Mouse (Mus musculus) intestine, embryonic 15.5 days (tissue): ENCODE measurements at regions not wholly inside any gene's neighbourhood (a gene's known extent, or its start where the extent isn't known, plus 50 kb on each side); places are given as distances from the start of the nearest gene placed in this dataset.

Experiments
- ATAC-seq: fragments of 200-750 bp; cut with Nextera tagmentation; 2 replicates; pipeline ENCODE4 v1.8.0; 2017; ENCODE audit warnings: moderate TSS enrichment, moderate library complexity
- H3K27ac ChIP-seq: fragments of 300-500 bp; sonication (generic); 2 replicates; pipeline ENCODE4 v1.5.1; 2015; ENCODE audit warnings: mild to moderate bottlenecking, inconsistent platforms
- H3K27me3 ChIP-seq: fragments of 300-500 bp; sonication (generic); replicated peaks from 2 replicates; pipeline ENCODE4 v1.6.1; 2015; ENCODE audit warnings: inconsistent platforms
- H3K36me3 ChIP-seq: fragments of 300-500 bp; sonication (generic); 2 replicates; pipeline ENCODE4 v1.6.1; 2015; ENCODE audit warnings: inconsistent platforms
- H3K4me1 ChIP-seq: fragments of 300-500 bp; sonication (generic); replicated peaks from 2 replicates; pipeline ENCODE4 v1.6.1; 2015; ENCODE audit warnings: inconsistent platforms
- H3K4me2 ChIP-seq: fragments of 300-500 bp; sonication (generic); replicated peaks from 2 replicates; pipeline ENCODE4 v1.6.1; 2015; ENCODE audit warnings: mild to moderate bottlenecking, inconsistent platforms
- H3K4me3 ChIP-seq: fragments of 300-500 bp; sonication (generic); replicated peaks from 2 replicates; pipeline ENCODE4 v1.5.1; 2015; ENCODE audit warnings: inconsistent platforms
- H3K9ac ChIP-seq: fragments of 300-500 bp; sonication (generic); 2 replicates; pipeline ENCODE4 v1.6.1; 2015; ENCODE audit warnings: inconsistent platforms
- H3K9me3 ChIP-seq: fragments of 300-500 bp; sonication (generic); 2 replicates; pipeline ENCODE4 v1.6.1; 2016; ENCODE audit warnings: inconsistent platforms
- WGBS: fragments of 180-500 bp; shearing (Covaris S2); methylation state at CpG from one replicate; pipeline ENCODE4 v1.1.7; 2015; 5-methylcytosine and 5-hydroxymethylcytosine counted together

DNA sequence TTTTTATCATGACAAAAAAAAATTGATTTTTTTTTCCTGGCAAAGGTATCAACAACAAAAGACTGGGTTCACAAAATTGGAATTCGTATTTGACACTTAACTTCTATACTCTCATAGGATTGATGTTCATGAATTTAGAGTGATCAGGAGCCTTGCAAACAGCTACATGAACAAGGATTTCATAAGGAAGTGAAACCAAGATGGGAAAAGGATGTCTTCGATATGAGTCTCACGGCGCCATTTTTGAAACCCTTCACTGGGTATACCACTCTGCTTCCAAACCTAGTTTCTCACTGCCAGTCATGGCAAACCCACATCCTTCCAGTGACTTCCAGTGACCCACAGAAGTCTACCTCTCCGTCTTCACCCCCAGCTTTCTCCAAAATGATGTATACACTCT, 157.8 kb upstream of the Tmc1 start:
- H3K4me3 ChIP-seq = no peak overlapping the region
- H3K27me3 ChIP-seq = no peaks in the 10 kb centered on the region
- ATAC-seq = no peak
- H3K4me1 ChIP-seq = peaks cover 5% of the 10 kb centered on the region
- no peak overlapping the region for H3K27ac ChIP-seq
- no peak overlapping the region for H3K9ac ChIP-seq
- WGBS = 92% methylated on average over 5 of the region's 5 CpGs
- H3K4me2 ChIP-seq = no peak overlapping the region
- H3K36me3 ChIP-seq = no peaks in the 10 kb centered on the region
- no peaks in the 10 kb centered on the region for H3K9me3 ChIP-seq

DNA sequence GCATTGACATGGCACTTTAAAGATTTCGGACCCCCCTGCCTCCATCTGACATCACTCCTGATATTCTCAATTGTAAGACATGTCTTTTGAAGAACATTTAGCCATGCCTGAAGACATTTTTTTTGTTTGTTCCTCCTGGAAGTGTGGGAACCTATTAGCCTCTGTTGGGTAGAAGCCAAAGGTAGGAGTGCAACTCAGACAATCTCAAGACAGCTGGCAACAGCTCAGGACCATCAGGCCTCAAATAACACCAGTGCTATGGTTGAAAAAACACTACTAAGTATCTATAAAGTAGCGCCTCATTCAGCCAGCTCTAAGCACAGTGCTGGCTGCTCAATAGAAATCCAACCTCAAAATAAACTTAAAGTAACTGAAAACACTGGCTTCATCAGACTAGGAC, 154.3 kb upstream of the Tmc1 start:
- no peaks in the 10 kb centered on the region for H3K36me3 ChIP-seq
- H3K9me3 ChIP-seq = no peaks in the 10 kb centered on the region
- H3K4me2 ChIP-seq = no peak overlapping the region
- H3K27me3 ChIP-seq = no peaks in the 10 kb centered on the region
- WGBS = 84% methylated on average over 2 of the region's 2 CpGs
- 0 out of 2 replicates have a peak overlapping the region, but pooled peaks have one; percentile 62 for H3K27ac ChIP-seq
- H3K4me3 ChIP-seq = no peak overlapping the region
- H3K4me1 ChIP-seq = peaks cover 15% of the 10 kb centered on the region
- no peak overlapping the region for H3K9ac ChIP-seq
- ATAC-seq = no peak

DNA sequence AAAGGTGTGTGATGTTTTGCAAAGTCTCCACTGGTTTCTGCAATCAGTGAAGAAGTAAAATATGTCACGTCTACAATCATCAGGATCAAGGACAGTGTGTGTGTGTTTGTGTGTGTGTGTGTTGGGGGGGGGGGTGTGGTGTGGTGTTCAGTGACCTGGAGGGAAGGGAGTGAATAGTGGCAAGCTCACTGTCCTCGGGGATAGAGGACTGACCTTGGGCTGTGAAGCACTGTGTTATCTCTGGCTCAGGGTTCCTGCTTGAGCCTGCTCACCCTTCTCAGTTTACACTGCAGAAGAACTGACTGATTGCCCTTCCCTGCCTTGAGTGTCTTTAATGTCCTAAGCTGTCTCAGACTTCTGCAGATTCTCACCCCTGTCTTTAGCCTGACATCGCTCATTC, 153.7 kb upstream of the Tmc1 start:
- Histone ChIP-seq H3K4me1 (peaks cover 15% of the 10 kb centered on the region), H3K9ac (no peak overlapping the region), H3K4me3 (no peak overlapping the region), H3K36me3 (no peaks in the 10 kb centered on the region), H3K9me3 (no peaks in the 10 kb centered on the region), H3K4me2 (peak overlapping the region; percentile 11; the same call in 1 of the 2 replicates), H3K27ac (peak overlapping the region; percentile 62), H3K27me3 (no peaks in the 10 kb centered on the region)
- peak; percentile 60 for ATAC-seq
- WGBS = 34% methylated on average over 3 of the region's 3 CpGs

DNA sequence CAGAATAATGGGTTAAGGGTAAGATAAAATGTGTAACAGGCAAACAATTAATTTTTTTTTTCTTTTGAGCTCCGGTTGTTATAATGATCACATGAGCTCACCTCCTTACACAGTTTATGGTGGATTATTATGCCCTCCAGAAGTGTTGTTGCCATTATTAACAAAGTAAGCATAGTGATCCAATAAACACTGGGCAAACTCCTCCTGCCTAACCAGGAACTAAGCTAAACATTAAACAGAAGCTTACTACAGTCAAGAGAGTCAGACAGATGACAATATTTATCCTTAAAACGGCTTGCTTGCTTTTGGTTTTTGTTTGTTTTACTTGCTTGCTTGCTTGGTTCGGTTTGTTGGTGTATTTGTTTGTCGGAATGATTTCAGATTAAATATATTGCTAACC, 153.3 kb upstream of the Tmc1 start:
- Histone ChIP-seq H3K27ac (peak overlapping the region; percentile 62), H3K9ac (no peak overlapping the region), H3K4me3 (no peak overlapping the region), H3K4me2 (peak overlapping the region; percentile 11; the same call in 1 of the 2 replicates), H3K36me3 (no peaks in the 10 kb centered on the region), H3K27me3 (no peaks in the 10 kb centered on the region), H3K9me3 (no peaks in the 10 kb centered on the region), H3K4me1 (peaks cover 15% of the 10 kb centered on the region)
- WGBS = 28% methylated on average over 4 of the region's 4 CpGs
- ATAC-seq = peak; percentile 66

DNA sequence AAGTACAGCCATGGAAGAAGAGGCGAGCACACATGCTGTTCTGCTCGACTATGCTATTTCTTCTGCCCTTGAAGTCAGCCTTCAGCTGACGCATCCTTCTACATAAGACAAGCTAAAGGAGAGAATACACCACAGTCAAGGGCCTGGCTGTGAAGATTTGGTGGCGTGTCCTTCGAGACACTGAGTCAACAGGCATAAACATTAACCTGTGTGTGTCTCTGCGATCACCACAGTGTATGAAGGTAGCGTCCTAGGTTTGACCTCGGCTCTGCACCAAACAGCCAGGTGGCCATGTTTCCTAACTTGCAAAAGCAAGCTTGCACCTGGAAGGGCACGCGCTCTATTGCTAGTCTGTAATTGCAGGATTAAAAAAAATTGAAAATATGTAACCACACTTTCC, 152.8 kb upstream of the Tmc1 start:
- Histone ChIP-seq H3K4me2 (peak overlapping the region; percentile 34; the same call in 1 of the 2 replicates), H3K27me3 (no peaks in the 10 kb centered on the region), H3K4me1 (peaks cover 15% of the 10 kb centered on the region), H3K36me3 (no peaks in the 10 kb centered on the region), H3K27ac (peak overlapping the region; percentile 72), H3K4me3 (no peak overlapping the region), H3K9me3 (no peaks in the 10 kb centered on the region), H3K9ac (no peak overlapping the region)
- peak; percentile 52 for ATAC-seq
- 54% methylated on average over 10 of the region's 10 CpGs for WGBS

DNA sequence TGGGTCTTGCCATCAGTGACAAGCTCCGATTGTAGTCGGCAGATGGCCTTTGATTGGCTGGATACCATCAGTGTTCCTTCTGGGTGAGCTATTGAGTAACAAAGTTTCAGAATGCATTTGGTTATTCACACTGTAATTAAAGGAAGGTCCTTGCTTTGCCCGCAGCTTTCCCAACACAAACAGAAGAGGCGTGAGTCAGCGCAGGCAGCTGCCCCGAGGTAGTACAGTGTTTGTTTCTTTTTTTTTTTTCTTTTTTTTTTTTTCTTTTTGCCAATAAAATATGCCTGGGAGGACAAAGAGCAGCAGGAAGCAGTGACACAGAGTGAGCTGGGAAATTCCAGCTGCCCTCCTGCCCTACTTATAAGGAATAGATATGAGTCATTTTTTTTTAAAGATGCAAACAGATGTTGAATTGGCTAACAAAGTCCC, 152.3 kb upstream of the Tmc1 start:
- Histone ChIP-seq H3K27ac (peak overlapping the region; percentile 72), H3K36me3 (no peaks in the 10 kb centered on the region), H3K4me1 (peaks cover 15% of the 10 kb centered on the region), H3K9ac (no peak overlapping the region), H3K4me3 (no peak overlapping the region), H3K4me2 (peak overlapping the region; percentile 34), H3K9me3 (no peaks in the 10 kb centered on the region), H3K27me3 (no peaks in the 10 kb centered on the region)
- WGBS = 26% methylated on average over 6 of the region's 6 CpGs
- peak; percentile 82 for ATAC-seq

DNA sequence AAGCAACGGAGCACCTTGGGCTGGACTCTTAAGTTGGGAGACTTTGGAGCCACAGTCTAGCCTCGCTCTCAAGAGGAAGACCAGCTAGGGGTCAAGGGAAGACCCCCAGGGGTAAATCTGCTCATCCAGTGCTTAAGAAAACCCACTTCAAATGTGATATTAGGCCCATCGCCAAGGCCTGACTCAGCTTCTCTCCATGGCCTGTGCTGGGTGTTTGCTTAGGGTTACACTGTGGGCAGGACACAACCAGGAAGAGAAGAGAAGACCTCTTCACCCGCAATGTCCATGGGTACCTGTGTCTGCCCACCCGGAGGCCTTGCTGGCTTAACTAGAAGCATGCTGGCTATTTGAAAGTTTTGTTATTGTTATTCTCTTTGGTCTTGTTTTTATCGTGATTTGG, 151.0 kb upstream of the Tmc1 start:
- H3K4me3 ChIP-seq = no peak overlapping the region
- no peak for ATAC-seq
- no peaks in the 10 kb centered on the region for H3K36me3 ChIP-seq
- no peaks in the 10 kb centered on the region for H3K9me3 ChIP-seq
- 86% methylated on average over 6 of the region's 6 CpGs for WGBS
- no peak overlapping the region for H3K4me2 ChIP-seq
- H3K9ac ChIP-seq = no peak overlapping the region
- no peak overlapping the region for H3K27ac ChIP-seq
- H3K27me3 ChIP-seq = no peaks in the 10 kb centered on the region
- H3K4me1 ChIP-seq = peaks cover 15% of the 10 kb centered on the region

DNA sequence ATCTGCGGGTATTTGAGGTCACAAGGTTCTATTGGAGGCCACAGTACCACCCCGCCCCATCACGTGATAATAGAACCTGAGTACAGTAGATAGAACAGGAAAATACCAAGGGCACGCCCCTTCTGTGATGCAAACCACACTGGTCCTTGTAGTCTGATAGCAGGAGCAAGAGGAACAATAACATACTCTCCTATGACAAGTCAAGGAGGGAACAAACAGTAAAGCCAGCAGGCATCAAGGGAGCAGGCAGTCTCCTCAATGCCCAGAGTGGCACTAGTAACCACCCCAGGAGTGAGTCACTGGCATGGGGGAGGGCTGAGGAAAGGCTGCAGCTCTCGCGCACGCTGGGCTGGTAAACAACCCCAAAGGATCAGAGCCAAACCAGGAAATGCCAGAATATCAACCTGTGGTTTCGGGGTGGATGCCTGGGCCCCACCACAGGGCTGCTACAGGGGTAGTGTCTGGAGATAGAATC, 150.5 kb upstream of the Tmc1 start:
- H3K4me2 ChIP-seq = no peak overlapping the region
- ATAC-seq = peak; percentile 18; the same call in 1 of the 2 replicates
- H3K36me3 ChIP-seq = no peaks in the 10 kb centered on the region
- H3K27ac ChIP-seq = no peak overlapping the region
- H3K9me3 ChIP-seq = no peaks in the 10 kb centered on the region
- no peak overlapping the region for H3K4me3 ChIP-seq
- 75% methylated on average over 8 of the region's 8 CpGs for WGBS
- H3K9ac ChIP-seq = no peak overlapping the region
- H3K4me1 ChIP-seq = peaks cover 15% of the 10 kb centered on the region
- no peaks in the 10 kb centered on the region for H3K27me3 ChIP-seq

DNA sequence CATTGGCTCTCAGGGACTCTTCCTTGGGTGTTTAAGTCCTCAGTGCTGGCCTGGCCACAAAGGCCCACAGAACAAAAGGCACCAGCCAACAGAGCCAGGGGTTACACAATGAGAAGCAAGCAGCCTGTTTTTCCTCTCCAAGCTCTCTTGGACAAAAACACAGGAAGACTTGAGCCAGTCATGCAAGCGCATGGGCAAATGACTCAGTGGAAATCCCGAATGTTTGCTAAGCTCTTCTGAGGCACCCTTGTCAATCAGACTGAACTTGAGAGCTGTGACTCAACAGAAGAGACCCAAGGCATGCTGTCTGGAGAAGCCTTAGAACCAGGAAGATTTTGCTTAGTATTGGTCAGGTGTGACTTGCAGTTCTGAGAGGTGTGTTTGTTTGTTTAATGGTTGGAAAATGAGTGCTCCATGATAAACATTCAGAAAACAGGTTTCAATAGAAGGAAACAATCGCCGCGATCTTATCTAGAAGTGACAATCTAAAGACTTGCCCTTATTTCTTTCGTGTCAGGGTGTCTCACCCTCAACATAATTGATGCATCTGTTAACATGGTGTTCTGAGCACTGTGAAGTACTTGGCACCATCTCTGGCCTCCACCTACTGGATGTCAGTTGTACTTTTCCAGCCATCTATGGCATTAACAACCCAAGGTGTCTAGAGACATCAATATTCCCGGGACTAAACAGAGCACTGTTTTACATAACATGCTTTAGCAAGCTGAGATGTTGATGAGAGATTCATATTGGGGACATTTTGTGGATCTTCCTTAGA, 124.0 kb upstream of the Tmc1 start:
- ATAC-seq = no peak
- 81% methylated on average over 7 of the region's 7 CpGs for WGBS

DNA sequence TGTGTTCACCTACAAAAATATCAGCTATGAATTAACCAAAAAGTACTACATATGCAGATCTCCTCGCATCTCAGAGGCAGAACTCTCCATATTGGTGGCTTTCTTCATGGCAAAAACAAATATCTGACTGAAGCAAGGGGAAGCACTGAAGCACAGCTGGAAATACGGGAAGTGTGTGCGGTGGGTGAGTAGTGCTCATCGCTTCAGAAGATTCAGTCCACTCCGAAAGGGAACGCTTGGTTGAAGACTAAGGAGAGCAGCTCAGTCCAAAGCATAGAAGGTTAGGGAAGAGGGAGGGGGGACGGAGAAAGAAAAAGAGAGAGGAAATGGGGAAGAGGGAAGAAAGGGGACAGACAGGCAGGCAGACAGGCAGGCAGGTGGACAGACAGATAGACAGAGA, 114.4 kb upstream of the Tmc1 start:
- Histone ChIP-seq H3K9me3 (no peaks in the 10 kb centered on the region), H3K4me3 (no peak overlapping the region), H3K4me2 (no peak overlapping the region), H3K9ac (no peak overlapping the region), H3K27me3 (no peaks in the 10 kb centered on the region), H3K4me1 (no peaks in the 10 kb centered on the region), H3K36me3 (no peaks in the 10 kb centered on the region), H3K27ac (no peak overlapping the region)
- no peak for ATAC-seq
- WGBS = 90% methylated on average over 7 of the region's 7 CpGs

More for the DNA sequence above, 124.0 kb upstream of the Tmc1 start:
- H3K27me3 ChIP-seq = no peaks in the 10 kb centered on the region
- no peak overlapping the region for H3K4me3 ChIP-seq
- H3K36me3 ChIP-seq = no peaks in the 10 kb centered on the region
- H3K4me2 ChIP-seq = no peak overlapping the region
- H3K4me1 ChIP-seq = no peaks in the 10 kb centered on the region
- H3K9ac ChIP-seq = no peak overlapping the region
- no peak overlapping the region for H3K27ac ChIP-seq
- H3K9me3 ChIP-seq = no peaks in the 10 kb centered on the region

DNA sequence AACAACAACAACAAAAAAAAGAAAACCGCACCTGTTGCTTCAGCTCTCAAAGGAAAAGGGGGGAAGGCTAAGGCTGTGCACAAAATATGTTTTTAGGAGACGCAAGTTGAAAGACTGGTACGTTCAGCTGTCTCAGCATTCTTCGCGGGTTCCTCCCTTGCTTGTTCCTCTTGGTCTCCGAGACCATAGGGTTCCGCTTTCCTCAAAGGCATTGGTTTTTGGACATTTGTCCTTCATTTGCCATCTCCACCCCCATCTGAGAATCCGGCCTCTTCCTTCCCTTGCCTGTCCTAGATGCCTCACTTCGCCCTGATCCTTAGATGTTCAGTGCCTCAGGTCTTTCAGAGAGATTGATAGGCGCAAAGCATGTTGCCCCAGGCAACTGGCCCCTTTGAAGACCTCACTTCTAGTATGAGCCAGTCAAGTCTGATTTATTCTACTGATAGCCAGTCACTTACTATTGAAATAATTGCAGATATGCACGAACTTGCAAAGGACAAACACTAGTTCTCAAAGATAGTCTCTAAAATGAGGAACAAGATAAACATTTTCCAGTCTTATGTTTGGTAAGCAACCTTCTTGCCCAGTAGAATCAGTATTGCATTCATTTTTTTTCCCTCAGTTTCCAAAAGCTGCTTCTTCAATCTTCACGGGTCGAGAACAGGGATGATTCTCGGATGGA, 112.6 kb upstream of the Tmc1 start:
- Histone ChIP-seq H3K4me2 (no peak overlapping the region), H3K27ac (no peak overlapping the region), H3K9me3 (no peaks in the 10 kb centered on the region), H3K4me3 (no peak overlapping the region), H3K4me1 (no peaks in the 10 kb centered on the region), H3K27me3 (no peaks in the 10 kb centered on the region), H3K36me3 (no peaks in the 10 kb centered on the region), H3K9ac (no peak overlapping the region)
- WGBS = 89% methylated on average over 14 of the region's 14 CpGs
- no peak for ATAC-seq

DNA sequence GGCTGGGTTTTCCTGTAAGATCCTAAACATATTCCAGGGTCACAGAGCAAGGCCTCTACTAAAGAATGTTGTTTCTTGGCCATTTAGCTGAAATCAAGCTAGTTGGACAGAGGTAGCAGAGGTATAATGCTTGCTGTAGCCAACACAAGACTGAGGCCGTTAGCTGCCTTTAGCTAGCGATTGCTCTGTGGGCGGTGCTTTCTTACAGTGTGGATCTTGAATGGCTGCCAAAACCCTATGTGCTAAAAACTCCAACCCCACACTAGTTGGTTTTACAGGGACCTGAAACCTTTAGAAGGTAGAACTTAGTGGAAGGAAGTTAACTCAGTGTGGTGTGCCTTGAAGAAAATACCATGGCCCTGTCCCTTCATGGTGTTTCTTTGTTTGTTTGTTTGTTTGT, 110.9 kb upstream of the Tmc1 start:
- ATAC-seq = no peak
- Histone ChIP-seq H3K9ac (no peak overlapping the region), H3K4me1 (no peaks in the 10 kb centered on the region), H3K27me3 (no peaks in the 10 kb centered on the region), H3K36me3 (no peaks in the 10 kb centered on the region), H3K9me3 (no peaks in the 10 kb centered on the region), H3K4me2 (no peak overlapping the region), H3K27ac (no peak overlapping the region), H3K4me3 (no peak overlapping the region)
- 68% methylated on average over 3 of the region's 3 CpGs for WGBS
